Mouse (Mus musculus) hindbrain, embryonic 14.5 days (tissue): Measurements from ENCODE around the gene Anapc13. TPM values are rescaled to one million over a fixed set of nuclear protein-coding genes. Genes with fewer than 3 reads are reported as not detected.

Experiments used
- polyA plus RNA-seq: library from polyadenylated mRNA; unstranded; fragments of >200 nt; fragmentation: Nextera tagmentation; extraction: Ambion mirVana; gene quantifications from 2 replicates; pipeline ENCODE4 v1.2.1, GENCODE M21; 2014

Anapc13 gene
- polyA plus RNA-seq, 1 experiment from 2014 or later, result 184 TPM

Other genes with a start within 250 kb of the Anapc13 start
- 0.92 and 1.4 TPM in 2 replicates for gene Ky, start 120.5 kb upstream of the Anapc13 start, polyA plus RNA-seq
- 31.3 and 35.7 TPM in 2 replicates for gene Cep63, start 238 bp downstream of the Anapc13 start, polyA plus RNA-seq
- 54.1 and 56.8 TPM in 2 replicates for gene Amotl2, start 90.4 kb downstream of the Anapc13 start, polyA plus RNA-seq
- gene Ryk, start 208.6 kb downstream of the Anapc13 start, polyA plus RNA-seq, result 14.1 and 14.5 TPM in 2 replicates